Mouse (Mus musculus): ENCODE results near the gene Glb1l3. TPM values are rescaled to one million over a fixed set of nuclear protein-coding genes. Genes with fewer than 3 reads are reported as not detected.

Gene Glb1l3
- polyA plus RNA-seq, 1 experiment from 2014 or later: not detected

- H3K36me3 ChIP-seq (ENCODE audit: inconsistent target): no peaks in the 10 kb centered on the region
- H3K4me3 ChIP-seq (ENCODE audit: inconsistent target): no peak overlapping the region
- WGBS (ENCODE audit: missing documents): 80% methylated on average over 3 of the region's 3 CpGs
- H3K79me2 ChIP-seq (ENCODE audit: inconsistent target): no peaks in the 10 kb centered on the region
- no peak overlapping the region for H3K27ac ChIP-seq
These were observed 92.5 kb downstream of the Glb1l3 start for GRCm38 (mm10) chr9:26768181-26768580.

Other genes starting within 250 kb of the Glb1l3 start
- gene B3gat1, start 127.2 kb downstream of the Glb1l3 start, polyA plus RNA-seq (2018): not detected in 3 replicates
- not detected in 3 replicates for gene Glb1l2, start 54.4 kb downstream of the Glb1l3 start, polyA plus RNA-seq (2018)
- gene Gm1110, start 62.2 kb upstream of the Glb1l3 start, polyA plus RNA-seq (2018): not detected in 3 replicates
- 11.5 to 22.4 TPM (median 17.3 TPM) in 3 replicates for gene Acad8, start 138.7 kb upstream of the Glb1l3 start, polyA plus RNA-seq (2018)
- gene Thyn1, start 138.8 kb upstream of the Glb1l3 start, polyA plus RNA-seq (2018): 45.0 to 95.8 TPM (median 60.2 TPM) in 3 replicates
- 30.1 to 35.5 TPM (median 31.6 TPM) in 3 replicates for gene Vps26b, start 169.2 kb upstream of the Glb1l3 start, polyA plus RNA-seq (2018)
- 5.3 to 14.7 TPM (median 8.5 TPM) in 3 replicates for gene Ncapd3, start 169.3 kb upstream of the Glb1l3 start, polyA plus RNA-seq (2018)